Mouse (Mus musculus) CH12.LX (cell line): Measurements from ENCODE around the gene Slbp. TPM values are rescaled to one million over a fixed set of nuclear protein-coding genes. Genes with fewer than 3 reads are reported as not detected.
A peak's percentile ranks its signal among the peaks of the same experiment; 100 is the strongest.

Source experiments
- DNase-seq: peaks from one replicate; pipeline ENCODE4 v3.0.0-alpha.2; 2013; ENCODE audit errors: extremely low read depth
- H3K27ac ChIP-seq: 2 replicates; pipeline ENCODE4 v1.5.1; 2012; ENCODE audit warnings: low read depth, mild to moderate bottlenecking, control low read depth, moderate library complexity; ENCODE audit not compliant: insufficient read depth
- H3K27me3 ChIP-seq: replicated peaks from 2 replicates; pipeline ENCODE3; 2012; ENCODE audit warnings: inconsistent platforms
- H3K36me3 ChIP-seq, 2 experiments: replicated peaks in 1 of 2; 2 replicates each; pipeline versions ENCODE3 to v1.6.1; 2012; ENCODE audit warnings: inconsistent platforms in 1 of 2, low read length in 1 of 2, mild to moderate bottlenecking in 1 of 2, mixed read lengths in 1 of 2, moderate library complexity in 1 of 2; ENCODE audit not compliant: control insufficient read depth in 1 of 2, insufficient read depth in 1 of 2
- H3K4me1 ChIP-seq, 2 experiments: 2 replicates each; pipeline ENCODE4 v1.6.1; 2012; ENCODE audit warnings: inconsistent platforms in 1 of 2, moderate library complexity in 1 of 2; ENCODE audit not compliant: insufficient read depth in 2 of 2, control insufficient read depth in 1 of 2
- H3K4me2 ChIP-seq: 2 replicates; pipeline ENCODE4 v1.6.1; 2012; ENCODE audit warnings: low read depth, mild to moderate bottlenecking, control low read depth; ENCODE audit not compliant: poor library complexity, insufficient read depth, severe bottlenecking
- H3K4me3 ChIP-seq, 3 experiments: fragments of 150-350 bp in 1 of 3; sonication (generic) in 1 of 3; replicated peaks in 1 of 3; 2 replicates each; pipeline versions ENCODE3 to v1.5.1; 2011 to 2012; ENCODE audit warnings: low read depth in 2 of 3, low read length in 2 of 3, mild to moderate bottlenecking in 2 of 3, moderate library complexity in 2 of 3, control low read depth in 1 of 3, improper control_type of control experiment in 1 of 3, inconsistent platforms in 1 of 3, mixed read lengths in 1 of 3; ENCODE audit not compliant: poor library complexity in 1 of 3
- H3K79me2 ChIP-seq: replicated peaks from 2 replicates; pipeline ENCODE4 v1.6.1; 2012; ENCODE audit warnings: mild to moderate bottlenecking, moderate library complexity; ENCODE audit not compliant: control insufficient read depth, poor library complexity, insufficient read depth, severe bottlenecking; ENCODE audit errors: extremely low read depth
- H3K9ac ChIP-seq: 2 replicates; pipeline ENCODE4 v1.6.1; 2012; ENCODE audit warnings: low read depth, mild to moderate bottlenecking, control low read depth, moderate library complexity; ENCODE audit not compliant: insufficient read depth
- H3K9me3 ChIP-seq: replicated peaks from 2 replicates; pipeline ENCODE3; 2012; ENCODE audit warnings: low read length, inconsistent platforms, mixed read lengths
- BHLHE40 ChIP-seq: IDR thresholded peaks from 2 replicates; pipeline ENCODE4 v1.6.1; 2011; ENCODE audit warnings: mild to moderate bottlenecking, low read depth, low read length, improper control_type of control experiment
- CHD1 ChIP-seq: IDR thresholded peaks from 2 replicates; pipeline ENCODE4 v1.6.1; 2012; ENCODE audit warnings: low read depth, low read length, improper control_type of control experiment, inconsistent platforms
- CTCF ChIP-seq, 2 experiments: IDR thresholded peaks in 1 of 2; conservative IDR thresholded peaks in 1 of 2; 2 replicates each; pipeline ENCODE4 v1.5.1; 2011 to 2012; ENCODE audit warnings: low read depth in 2 of 2, low read length in 2 of 2, improper control_type of control experiment in 1 of 2, inconsistent platforms in 1 of 2, mild to moderate bottlenecking in 1 of 2, moderate library complexity in 1 of 2
- E2F4 ChIP-seq: IDR thresholded peaks from 2 replicates; pipeline ENCODE4 v1.6.1; 2011; ENCODE audit warnings: low read depth, low read length, improper control_type of control experiment; ENCODE audit not compliant: insufficient replicate concordance
- ELF1 ChIP-seq: IDR thresholded peaks from 2 replicates; pipeline ENCODE4 v1.6.1; 2014; ENCODE audit warnings: low read depth, mild to moderate bottlenecking, inconsistent platforms, low read length, improper control_type of control experiment
- EP300 ChIP-seq: IDR thresholded peaks from 2 replicates; pipeline ENCODE4 v1.6.1; 2011; ENCODE audit warnings: low read length, improper control_type of control experiment
- GABPA ChIP-seq: IDR thresholded peaks from 2 replicates; pipeline ENCODE4 v1.6.1; 2012; ENCODE audit warnings: low read depth, low read length, improper control_type of control experiment, inconsistent platforms; ENCODE audit not compliant: insufficient replicate concordance
- HCFC1 ChIP-seq: IDR thresholded peaks from 2 replicates; pipeline ENCODE4 v1.6.1; 2012; ENCODE audit warnings: low read depth, mild to moderate bottlenecking, inconsistent platforms, low read length, improper control_type of control experiment
- IRF4 ChIP-seq: IDR thresholded peaks from 2 replicates; pipeline ENCODE4 v1.6.1; 2014; ENCODE audit warnings: low read depth, mild to moderate bottlenecking, inconsistent platforms, low read length, improper control_type of control experiment
- JUN ChIP-seq: IDR thresholded peaks from 2 replicates; pipeline ENCODE4 v1.6.1; 2011; ENCODE audit warnings: low read depth, mild to moderate bottlenecking, low read length, improper control_type of control experiment, moderate library complexity; ENCODE audit not compliant: insufficient read depth
- JUND ChIP-seq: conservative IDR thresholded peaks from 2 replicates; pipeline ENCODE4 v1.6.1; 2011; ENCODE audit warnings: low read depth, low read length, improper control_type of control experiment
- KAT2A ChIP-seq: IDR thresholded peaks from 2 replicates; pipeline ENCODE4 v1.6.1; 2012; ENCODE audit warnings: low read length, improper control_type of control experiment, inconsistent platforms; ENCODE audit not compliant: insufficient replicate concordance
- MAX ChIP-seq: IDR thresholded peaks from 2 replicates; pipeline ENCODE4 v1.6.1; 2011; ENCODE audit warnings: low read length, improper control_type of control experiment
- MEF2A ChIP-seq: IDR thresholded peaks from 2 replicates; pipeline ENCODE4 v1.6.1; 2014; ENCODE audit warnings: low read depth, mild to moderate bottlenecking, inconsistent platforms, low read length, improper control_type of control experiment, borderline replicate concordance
- NRF1 ChIP-seq: IDR thresholded peaks from 2 replicates; pipeline ENCODE4 v1.6.1; 2014; ENCODE audit warnings: low read depth, mild to moderate bottlenecking, inconsistent platforms, low read length, improper control_type of control experiment, moderate library complexity
- PAX5 ChIP-seq: IDR thresholded peaks from 2 replicates; pipeline ENCODE4 v1.6.1; 2012; ENCODE audit warnings: low read length, inconsistent platforms, mixed read lengths
- RAD21 ChIP-seq: IDR thresholded peaks from 2 replicates; pipeline ENCODE4 v1.6.1; 2011; ENCODE audit warnings: low read depth, mild to moderate bottlenecking, low read length, improper control_type of control experiment, moderate library complexity
- SIN3A ChIP-seq: IDR thresholded peaks from 2 replicates; pipeline ENCODE4 v1.6.1; 2012; ENCODE audit warnings: low read length, improper control_type of control experiment, inconsistent platforms
- SMC3 ChIP-seq: IDR thresholded peaks from 2 replicates; pipeline ENCODE4 v1.6.1; 2011; ENCODE audit warnings: low read depth, low read length, improper control_type of control experiment
- TBP ChIP-seq: conservative IDR thresholded peaks from 2 replicates; pipeline ENCODE4 v1.6.1; 2011; ENCODE audit warnings: low read depth, low read length, improper control_type of control experiment
- TCF12 ChIP-seq: IDR thresholded peaks from 2 replicates; pipeline ENCODE4 v1.6.1; 2014; ENCODE audit warnings: low read depth, mild to moderate bottlenecking, inconsistent platforms, low read length, improper control_type of control experiment
- USF1 ChIP-seq: IDR thresholded peaks from 2 replicates; pipeline ENCODE4 v1.6.1; 2014; ENCODE audit warnings: low read depth, mild to moderate bottlenecking, inconsistent platforms, low read length, improper control_type of control experiment
- USF2 ChIP-seq: conservative IDR thresholded peaks from 2 replicates; pipeline ENCODE4 v1.6.1; 2011; ENCODE audit warnings: low read depth, low read length, improper control_type of control experiment
- ZC3H11A ChIP-seq: IDR thresholded peaks from 2 replicates; pipeline ENCODE4 v1.6.1; 2012; ENCODE audit warnings: low read depth, mild to moderate bottlenecking, inconsistent platforms, low read length, improper control_type of control experiment
- ZKSCAN1 ChIP-seq: IDR thresholded peaks from 2 replicates; pipeline ENCODE4 v1.6.1; 2012; ENCODE audit warnings: low read depth, inconsistent platforms, low read length, improper control_type of control experiment, borderline replicate concordance
- dilution Hi-C: fragments of 300-500 bp; cut with MboI; formaldehyde crosslinking; loops from 2 replicates; pipeline ENCODE4 v1.14.3; 2020; ENCODE audit warnings: low sequenced_read_pairs; ENCODE audit not compliant: extremely low pct_unique_long_range_greater_than_20kb, extremely low pct_ligation_motif_present
- in situ Hi-C: fragments of 300-500 bp; cut with MboI; formaldehyde crosslinking; loops from 3 replicates; pipeline ENCODE4 v1.14.3; 2019; ENCODE audit warnings: low sequenced_read_pairs, low pct_ligation_motif_present, low pct_unique_long_range_greater_than_20kb, mixed read lengths
- polyA plus RNA-seq: library from polyadenylated mRNA; unstranded; fragments of >175 nt; gene quantifications from 2 replicates; pipeline ENCODE4 v1.2.1, GENCODE M21; 2012; ENCODE audit warnings: low read depth; ENCODE audit not compliant: insufficient read length
- total RNA-seq, 2 experiments: library from RNA; depleted of rRNA; stranded (reverse); fragments of 300-350 nt in 1 of 2; fragments of >200 nt in 1 of 2; gene quantifications; 2 replicates each; pipeline ENCODE4 v1.2.3; 2012 to 2014

Slbp gene
- total and polyA plus RNA-seq, 3 experiments = 85.4 to 263 (median 117) TPM

- no peak for TF ChIP-seq MEF2A
- TF ChIP-seq EP300 = no peak
- TF ChIP-seq USF2 = no peak
- no peak for TF ChIP-seq USF1
- peak; percentile 54 for TF ChIP-seq SMC3
- no peak for TF ChIP-seq JUND
- peak; percentile 65 to 75 for TF ChIP-seq CTCF (conservative IDR thresholded peaks at IDR 0.05 in 1 of 2, IDR thresholded peaks at IDR 0.05 in 1 of 2; ENCODE audit: low read depth in 2 of 2, low read length in 2 of 2)
- TF ChIP-seq GABPA = no peak
Observed at GRCm38 (mm10) chr5:33675964-33676363, 23.6 kb upstream of the Slbp start (continued).

GRCm38 (mm10) chr5:33674439-33674838 is 22.1 kb upstream of the Slbp start:
- TF ChIP-seq EP300 (no peak), ZC3H11A (no peak), TCF12 (no peak), PAX5 (no peak), KAT2A (no peak), SIN3A (no peak), TBP (no peak), CTCF (conservative IDR thresholded peaks at IDR 0.05 in 1 of 2, IDR thresholded peaks at IDR 0.05 in 1 of 2; ENCODE audit: low read depth in 2 of 2, low read length in 2 of 2) (no peak), JUND (no peak), USF1 (no peak), CHD1 (no peak), IRF4 (no peak), BHLHE40 (no peak), ZKSCAN1 (no peak)
- TF ChIP-seq, all 38 proteins: peak for 0
- no peak for DNase-seq
- dilution Hi-C loops (no loop called here), in situ Hi-C loops (no loop called here)
- Histone ChIP-seq H3K4me3 (no peak overlapping the region), H3K27ac (no peak overlapping the region), H3K4me2 (no peak overlapping the region), H3K36me3 (peaks cover 35 to 55% of the 10 kb centered on the region in 2 experiments), H3K9ac (no peak overlapping the region), H3K9me3 (no peaks in the 10 kb centered on the region), H3K4me1 (no peaks in the 10 kb centered on the region), H3K27me3 (no peaks in the 10 kb centered on the region), H3K79me2 (no peaks in the 10 kb centered on the region; the same call in 1 of the 2 replicates)

GRCm38 (mm10) chr5:33671659-33672058 is 19.3 kb upstream of the Slbp start:
- DNase-seq = no peak

More at GRCm38 (mm10) chr5:33671659-33672058, 19.3 kb upstream of the Slbp start:
- Histone ChIP-seq H3K27me3 (no peaks in the 10 kb centered on the region), H3K79me2 (no peaks in the 10 kb centered on the region; the same call in 1 of the 2 replicates), H3K27ac (no peak overlapping the region), H3K4me3 (no peak overlapping the region), H3K4me1 (no peaks in the 10 kb centered on the region), H3K4me2 (no peak overlapping the region), H3K9me3 (no peaks in the 10 kb centered on the region), H3K9ac (no peak overlapping the region), H3K36me3 (peaks cover 61 to 82% of the 10 kb centered on the region in 2 experiments)
- in situ Hi-C loops (no loop called here), dilution Hi-C loops (no loop called here)
- TF ChIP-seq TBP = no peak
- TF ChIP-seq MAX = no peak
- TF ChIP-seq USF1 = no peak
- no peak for TF ChIP-seq KAT2A
- no peak for TF ChIP-seq JUN
- no peak for TF ChIP-seq SIN3A
- no peak for TF ChIP-seq EP300
- no peak for TF ChIP-seq GABPA
- TF ChIP-seq NRF1 = no peak
- no peak for TF ChIP-seq TCF12
- no peak for TF ChIP-seq RAD21
- no peak for TF ChIP-seq ELF1
- no peak for TF ChIP-seq HCFC1
- no peak for TF ChIP-seq PAX5
- TF ChIP-seq E2F4 = no peak
